Mouse (Mus musculus): ENCODE data around the gene Aspn. TPM values are rescaled to one million over a fixed set of nuclear protein-coding genes. Genes with fewer than 3 reads are reported as not detected.
"Not testable (repeated sequence)": the region's sequence is repeated elsewhere in the genome, so short reads cannot be mapped to it uniquely, and the experiment has no call there.

Aspn gene
- polyA plus RNA-seq, 1 experiment from 2014 or later: 0.28 TPM

- not testable (repeated sequence) for H3K4me1 ChIP-seq (replicated peaks); H3K9ac ChIP-seq (replicated peaks); H3K9me3 ChIP-seq; H3K27me3 ChIP-seq; H3K4me2 ChIP-seq (replicated peaks); H3K27ac ChIP-seq; H3K36me3 ChIP-seq; H3K4me3 ChIP-seq (replicated peaks); ATAC-seq
- WGBS: 21% methylated on average over 2 of the region's 2 CpGs
Measured at GRCm38 (mm10) chr13:49602541-49602940, 58.3 kb downstream of the Aspn start.

GRCm38 (mm10) chr13:49603603-49604002 lies 59.4 kb downstream of the Aspn start:
- no peaks in the 10 kb centered on the region for H3K9me3 ChIP-seq
- no peak overlapping the region for H3K9ac ChIP-seq (replicated peaks)
- no peak overlapping the region for H3K27ac ChIP-seq
- H3K27me3 ChIP-seq: no peaks in the 10 kb centered on the region
- no peaks in the 10 kb centered on the region for H3K36me3 ChIP-seq
- no peak overlapping the region for H3K4me2 ChIP-seq (replicated peaks)
- H3K4me1 ChIP-seq (replicated peaks): no peaks in the 10 kb centered on the region
- ATAC-seq: no peak
- H3K4me3 ChIP-seq (replicated peaks): no peak overlapping the region

DNA sequence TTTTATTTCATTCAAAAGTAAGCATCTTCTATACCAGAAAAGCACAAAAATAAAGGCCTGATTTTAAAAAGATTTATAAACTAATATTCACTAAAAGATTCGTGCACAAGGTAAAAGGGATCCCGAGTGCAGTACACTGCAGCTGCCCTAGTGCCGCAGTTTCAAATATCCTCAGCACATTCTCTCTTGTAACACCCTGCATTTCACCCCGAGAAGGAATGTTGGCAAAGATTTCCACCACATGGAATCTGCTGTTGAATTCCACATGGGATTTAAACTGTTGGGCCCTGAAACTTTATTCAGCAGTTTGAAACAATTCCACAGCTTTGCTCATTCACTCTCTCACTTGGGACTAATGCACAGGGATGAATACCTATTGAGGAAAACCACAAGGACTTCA lies 63.5 kb downstream of the Aspn start, which contains the start of gene Ogn:
Gene Ogn (plus strand): TSS at position 333 of the 400 bp plus-strand sequence.
- H3K9ac ChIP-seq (replicated peaks): no peak within 1 kb of the TSS
- 77% methylated on average over 4 of the region's 4 CpGs for WGBS
- no peak for ATAC-seq
- H3K4me3 ChIP-seq (replicated peaks): no peak within 1 kb of the TSS
- H3K4me2 ChIP-seq (replicated peaks): no peak within 1 kb of the TSS
- H3K27ac ChIP-seq: no peak within 1 kb of the TSS
- H3K27me3 ChIP-seq: no peaks in the 10 kb centered on the region
- H3K36me3 ChIP-seq: no peaks in the 10 kb centered on the region
- no peaks in the 10 kb centered on the region for H3K4me1 ChIP-seq (replicated peaks)
- no peaks in the 10 kb centered on the region for H3K9me3 ChIP-seq

- Histone ChIP-seq H3K9me3 (no peaks in the 10 kb centered on the region), H3K27ac (no peak overlapping the region), H3K36me3 (no peaks in the 10 kb centered on the region), H3K4me2 (replicated peaks) (no peak overlapping the region), H3K9ac (replicated peaks) (no peak overlapping the region), H3K4me3 (replicated peaks) (no peak overlapping the region), H3K4me1 (replicated peaks) (no peaks in the 10 kb centered on the region), H3K27me3 (no peaks in the 10 kb centered on the region)
- ATAC-seq: no peak
- WGBS: 85% methylated on average over 4 of the region's 4 CpGs
Measured at GRCm38 (mm10) chr13:49608589-49609322, 64.5 kb downstream of the Aspn start.

GRCm38 (mm10) chr13:49617021-49617420 lies 72.8 kb downstream of the Aspn start:
- Histone ChIP-seq H3K36me3 (no peaks in the 10 kb centered on the region), H3K9ac (replicated peaks) (no peak overlapping the region), H3K4me2 (replicated peaks) (no peak overlapping the region), H3K27ac (no peak overlapping the region), H3K9me3 (no peaks in the 10 kb centered on the region), H3K4me1 (replicated peaks) (no peaks in the 10 kb centered on the region), H3K27me3 (no peaks in the 10 kb centered on the region), H3K4me3 (replicated peaks) (no peak overlapping the region)
- 93% methylated on average over 3 of the region's 3 CpGs for WGBS
- ATAC-seq: no peak

Other genes with a start within 250 kb of the Aspn start
- gene Fgd3, start 224.1 kb upstream of the Aspn start, polyA plus RNA-seq (2015; fragmentation: Nextera tagmentation; extraction: Ambion mirVana): 1.8 TPM in 2 replicates
- gene Bicd2, start 202.9 kb upstream of the Aspn start, polyA plus RNA-seq (2015; fragmentation: Nextera tagmentation; extraction: Ambion mirVana): 24.0 and 26.6 TPM in 2 replicates
- 14.2 and 14.9 TPM in 2 replicates for gene Ippk, start 123.2 kb upstream of the Aspn start, polyA plus RNA-seq (2015; fragmentation: Nextera tagmentation; extraction: Ambion mirVana)
- 0.85 and 0.89 TPM in 2 replicates for gene Tes3-ps, start 51.1 kb upstream of the Aspn start, polyA plus RNA-seq (2015; fragmentation: Nextera tagmentation; extraction: Ambion mirVana)
- gene Ecm2, start 39.6 kb upstream of the Aspn start, polyA plus RNA-seq (2015; fragmentation: Nextera tagmentation; extraction: Ambion mirVana): 1.8 and 2.1 TPM in 2 replicates
- gene Omd, start 38.0 kb downstream of the Aspn start, polyA plus RNA-seq (2015; fragmentation: Nextera tagmentation; extraction: Ambion mirVana): 0.40 and 0.43 TPM in 2 replicates
- gene Ogn, start 63.6 kb downstream of the Aspn start, polyA plus RNA-seq (2015; fragmentation: Nextera tagmentation; extraction: Ambion mirVana): 6.6 and 6.7 TPM in 2 replicates
- 12.7 and 13.7 TPM in 2 replicates for gene Cenpp, start 108.3 kb downstream of the Aspn start, polyA plus RNA-seq (2015; fragmentation: Nextera tagmentation; extraction: Ambion mirVana)
- gene Nol8, start 108.6 kb downstream of the Aspn start, polyA plus RNA-seq (2015; fragmentation: Nextera tagmentation; extraction: Ambion mirVana): 20.5 and 23.0 TPM in 2 replicates
- 57.7 and 61.0 TPM in 2 replicates for gene Iars, start 137.7 kb downstream of the Aspn start, polyA plus RNA-seq (2015; fragmentation: Nextera tagmentation; extraction: Ambion mirVana)